Mouse (Mus musculus) spleen, postnatal 14 days (tissue): ENCODE results near the gene Bckdha.

ENCODE experiments used
- DNase-seq, 2 experiments: peaks; one replicate each; pipeline ENCODE4 v3.0.0; 2021 to 2022; ENCODE audit warnings: low spot score in 2 of 2

The Bckdha gene

GRCm38 (mm10) chr7:25658657-25659472 is at the start of gene Bckdha, which contains the start of gene Exosc5:
Bckdha (minus strand) TSS chr7:25658981.
Exosc5 (plus strand) TSS chr7:25659164.
- peak; percentile 97 to 98 for DNase-seq

- DNase-seq = no peak
Observed at GRCm38 (mm10) chr7:25707581-25708292, 49.0 kb upstream of the Bckdha start.

GRCm38 (mm10) chr7:25706578-25707170 is 47.9 kb upstream of the Bckdha start:
- no peak for DNase-seq

- no peak for DNase-seq
Observed at GRCm38 (mm10) chr7:25705801-25706251, 47.0 kb upstream of the Bckdha start.

GRCm38 (mm10) chr7:25704716-25705364 is 46.1 kb upstream of the Bckdha start:
- DNase-seq = no peak

GRCm38 (mm10) chr7:25703793-25704494 is 45.2 kb upstream of the Bckdha start:
- DNase-seq = no peak

- DNase-seq = no peak
Observed at GRCm38 (mm10) chr7:25702350-25702749, 43.6 kb upstream of the Bckdha start.

- DNase-seq = no peak
Observed at GRCm38 (mm10) chr7:25700732-25701131, 42.0 kb upstream of the Bckdha start.

GRCm38 (mm10) chr7:25699851-25700250 is 41.1 kb upstream of the Bckdha start:
- no peak for DNase-seq

GRCm38 (mm10) chr7:25694104-25694503 is 35.3 kb upstream of the Bckdha start:
- DNase-seq = no peak

GRCm38 (mm10) chr7:25690051-25690450 is 31.3 kb upstream of the Bckdha start:
- no peak for DNase-seq

GRCm38 (mm10) chr7:25689603-25690021 is 30.8 kb upstream of the Bckdha start:
- no peak for DNase-seq

GRCm38 (mm10) chr7:25688810-25689586 is 30.2 kb upstream of the Bckdha start:
- peak; percentile 59 to 72 for DNase-seq

GRCm38 (mm10) chr7:25687811-25688401 is 29.1 kb upstream of the Bckdha start:
- DNase-seq = peak; percentile 69 to 77

- peak; percentile 68 to 82 for DNase-seq
Observed at GRCm38 (mm10) chr7:25686680-25687531, 28.1 kb upstream of the Bckdha start, which contains the start of gene Tgfb1. Tgfb1 (plus strand) TSS chr7:25687002.

GRCm38 (mm10) chr7:25685926-25686470 is 27.2 kb upstream of the Bckdha start:
- no peak for DNase-seq

GRCm38 (mm10) chr7:25684659-25685058 is 25.9 kb upstream of the Bckdha start:
- no peak for DNase-seq

GRCm38 (mm10) chr7:25683474-25684180 is 24.8 kb upstream of the Bckdha start:
- DNase-seq = peak in 1 of 2 experiments; percentile 52
